Mouse (Mus musculus) brain, embryonic 14.5 days (tissue): ENCODE measurements around the gene Olfr1094.

Experiments used
- CTCF ChIP-seq: fragments of 200-500 bp; IDR thresholded peaks from 2 replicates; pipeline ENCODE4 v1.5.1; 2012; ENCODE audit warnings: inconsistent platforms, mild to moderate bottlenecking, moderate library complexity, borderline replicate concordance; ENCODE audit not compliant: insufficient read depth, insufficient read length; ENCODE audit errors: extremely low read depth
- POLR2A ChIP-seq: fragments of 200-500 bp; IDR thresholded peaks from 2 replicates; pipeline ENCODE4 v1.6.1; 2012; ENCODE audit warnings: mild to moderate bottlenecking, inconsistent platforms, borderline replicate concordance; ENCODE audit not compliant: poor library complexity, insufficient read depth, insufficient read length, severe bottlenecking; ENCODE audit errors: extremely low read depth

DNA sequence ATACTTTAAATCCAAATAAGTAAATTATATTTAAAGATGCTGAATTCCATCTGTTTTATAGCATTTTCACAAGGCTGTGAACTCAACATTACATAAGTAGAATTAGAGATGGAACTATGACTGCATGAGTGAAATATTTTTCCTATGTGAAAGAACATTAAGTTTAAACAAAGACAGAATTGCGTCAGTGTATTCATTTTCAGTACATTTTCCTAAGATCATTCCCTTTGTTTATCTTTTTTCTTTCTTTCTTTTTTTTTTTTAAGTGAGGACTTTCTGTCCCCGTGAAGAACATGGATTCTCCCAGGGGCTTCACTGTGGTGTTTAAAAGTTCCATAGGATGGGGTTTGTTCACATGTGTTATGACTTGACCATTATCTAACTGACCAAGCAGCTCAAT is 42.3 kb upstream of the Olfr1094 start, which contains the start of gene Olfr1093:
- TF ChIP-seq CTCF: no peak
- no peak for TF ChIP-seq POLR2A
